Comparison of ENCODE assay signal across 8 mouse cellular contexts in genomic region chr8:11010913-11011605, GRCm38 (mm10). TPM values are rescaled to one million over a fixed set of nuclear protein-coding genes. Genes with fewer than 3 reads are reported as not detected.
DNase-seq lines count a peak whose midpoint lies in the region; ATAC-seq and TF ChIP-seq lines count a peak whose summit lies in the region.

No protein-coding gene starts in this region.

- H3K4me1 ChIP-seq in megakaryocyte, embryonic 14.5 days = peaks cover 67% of the 10 kb centered on the region
- H3K4me1 ChIP-seq in forebrain, embryonic 13.5 days = peaks cover 40% of the 10 kb centered on the region
- peaks cover 10% of the 10 kb centered on the region; the same call in 1 of the 2 replicates for H3K4me1 ChIP-seq in midbrain, postnatal 0 days (ENCODE audit: insufficient read depth, low read length)

- peak overlapping the region; percentile 12; the same call in 1 of the 2 replicates for H3K4me2 ChIP-seq in forebrain, embryonic 13.5 days
- no peak overlapping the region for H3K4me2 ChIP-seq in midbrain, postnatal 0 days (ENCODE audit: low read depth, low read length, poor library complexity, severe bottlenecking)

- peaks cover 18% of the 10 kb centered on the region for H3K36me3 ChIP-seq in megakaryocyte, embryonic 14.5 days (replicated peaks; ENCODE audit: low read length)
- no peaks in the 10 kb centered on the region for H3K36me3 ChIP-seq in forebrain, embryonic 13.5 days (ENCODE audit: poor library complexity, severe bottlenecking)
- no peaks in the 10 kb centered on the region for H3K36me3 ChIP-seq in midbrain, postnatal 0 days (ENCODE audit: insufficient read depth, low read length)

- TF ChIP-seq CTCF in midbrain, postnatal 0 days (IDR thresholded peaks at IDR 0.05) = no peak

- H3K9me3 ChIP-seq in megakaryocyte, embryonic 14.5 days = no peaks in the 10 kb centered on the region
- H3K9me3 ChIP-seq in forebrain, embryonic 13.5 days (replicated peaks) = no peaks in the 10 kb centered on the region
- H3K9me3 ChIP-seq in midbrain, postnatal 0 days (ENCODE audit: low read length) = no peaks in the 10 kb centered on the region

- peak overlapping the region; percentile 100 for H3K4me3 ChIP-seq in megakaryocyte, embryonic 14.5 days (replicated peaks)
- H3K4me3 ChIP-seq in forebrain, embryonic 13.5 days = no peak overlapping the region
- H3K4me3 ChIP-seq in midbrain, postnatal 0 days (ENCODE audit: low read depth, low read length) = no peak overlapping the region

- peak overlapping the region; percentile 27; the same call in 1 of the 2 replicates for H3K27ac ChIP-seq in forebrain, embryonic 13.5 days
- H3K27ac ChIP-seq in midbrain, postnatal 0 days (ENCODE audit: low read depth, low read length) = no peak overlapping the region

- peak; percentile 73 for DNase-seq in kidney, adult 8-10 months
- no peak for DNase-seq in midbrain, postnatal 0 days (ENCODE audit: low spot score)
- no peak for DNase-seq in right cerebral cortex, postnatal 25 days
- DNase-seq in thymus, postnatal 10 days (ENCODE audit: low spot score in 2 of 2) = no peak

- H3K9ac ChIP-seq in forebrain, embryonic 13.5 days = no peak overlapping the region
- 0 out of 2 replicates have a peak overlapping the region, but pooled peaks have one; percentile 13 for H3K9ac ChIP-seq in midbrain, postnatal 0 days (replicated peaks; ENCODE audit: low read length, poor library complexity, severe bottlenecking)

- H3K27me3 ChIP-seq in megakaryocyte, embryonic 14.5 days (replicated peaks) = no peaks in the 10 kb centered on the region
- no peaks in the 10 kb centered on the region; the same call in 1 of the 2 replicates for H3K27me3 ChIP-seq in forebrain, embryonic 13.5 days
- no peaks in the 10 kb centered on the region for H3K27me3 ChIP-seq in midbrain, postnatal 0 days (ENCODE audit: insufficient read depth, low read length)

- no peak for ATAC-seq in megakaryocyte, adult 5-6 weeks (ENCODE audit: poor library complexity, severe bottlenecking)
- ATAC-seq in forebrain, embryonic 13.5 days = no peak
- no peak for ATAC-seq in midbrain, postnatal 0 days (ENCODE audit: low FRiP score)
- no peak for ATAC-seq in megakaryocyte-erythroid progenitor cell, adult 5-6 weeks (replicated peaks; ENCODE audit: low FRiP score, low TSS enrichment, poor library complexity, severe bottlenecking)

- WGBS in forebrain, embryonic 13.5 days = 8% methylated on average over 11 of the region's 11 CpGs
- 19% methylated on average over 11 of the region's 11 CpGs for WGBS in midbrain, postnatal 0 days

RNA-seq across cellular contexts. Expression of gene Irs2, which starts 2.8 kb away (rescaled TPM):
- 77.5 and 176 TPM in 2 replicates for polyA plus RNA-seq in megakaryocyte, embryonic 14.5 days (2012; ENCODE audit: insufficient read depth, low replicate concordance)
- 12.3 and 12.5 TPM in 2 replicates for total RNA-seq in megakaryocyte, adult 5-6 weeks (2015)
- total RNA-seq in megakaryocyte, adult 5-6 weeks (2017) = 7.6 and 10.9 TPM in 2 replicates
- polyA plus RNA-seq in forebrain, embryonic 13.5 days (2015; fragmentation: Nextera tagmentation; extraction: Ambion mirVana) = 4.5 and 5.2 TPM in 2 replicates
- total RNA-seq in midbrain, postnatal 0 days (2014; rRNA removed) = 37.3 and 40.4 TPM in 2 replicates
- 4.8 and 5.6 TPM in 2 replicates for polyA plus RNA-seq in midbrain, postnatal 0 days (2015; fragmentation: Nextera tagmentation; extraction: Ambion mirVana)
- 11.8 and 12.7 TPM in 2 replicates for total RNA-seq in megakaryocyte-erythroid progenitor cell, adult 5-6 weeks (2014; fragmentation: Nextera tagmentation)
- 4.3 and 6.5 TPM in 2 replicates for total RNA-seq in megakaryocyte-erythroid progenitor cell, adult 5-6 weeks (2017)

Comparison
In these comparisons a context has a peak if more than half of its experiments do, and no peak if none do; other contexts are left out.
1. DNase-seq: peak in kidney, adult 8-10 months (2 of 2); none in midbrain, postnatal 0 days (single experiment), right cerebral cortex, postnatal 25 days (single experiment) and thymus, postnatal 10 days (0 of 2).